Comparison of ENCODE assay signal across 12 mouse cellular contexts in the genomic region with DNA sequence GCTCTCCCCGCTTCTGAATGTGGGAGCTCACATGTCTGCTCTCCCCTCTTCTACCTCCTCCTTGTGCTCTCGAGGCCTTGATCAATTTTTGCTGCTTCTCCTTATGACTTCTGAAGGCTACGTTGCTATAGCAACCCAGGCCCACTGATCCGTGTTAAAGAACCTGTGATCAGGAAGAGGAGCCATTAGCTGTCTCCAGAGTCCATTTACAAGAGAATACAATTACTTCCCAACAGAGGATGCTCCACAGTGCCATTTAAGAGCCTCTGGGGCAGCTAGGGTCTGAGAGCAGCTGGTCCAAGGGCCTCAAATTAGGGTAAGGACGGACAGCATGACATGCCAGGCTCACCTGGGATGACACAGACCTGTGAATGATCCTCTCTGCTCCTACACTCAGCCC. TPM values are rescaled to one million over a fixed set of nuclear protein-coding genes. Genes with fewer than 3 reads are reported as not detected.
DNase-seq lines count a peak whose midpoint lies in the region; ATAC-seq and TF ChIP-seq lines count a peak whose summit lies in the region.
"Had no signal": no experiment of that assay in that cellular context is flagged by ENCODE, and none has a peak within 500 bp of the region (broad histone marks: within the 10 kb centered on the region; RNA-seq: fewer than 3 reads in every experiment).

No protein-coding gene starts in this region.

- peak; percentile 65 for DNase-seq in ES-CJ7 (ENCODE audit: low read depth, low spot score)
- peak; percentile 92 for DNase-seq in brain, embryonic 14.5 days (ENCODE audit: low read depth)
- no peak for DNase-seq in hindbrain, embryonic 10.5 days (ENCODE audit: low spot score)
- no peak for DNase-seq in lung, adult 18-20 months
- no peak for DNase-seq in yolk sac, embryonic 10.5 days (ENCODE audit: low spot score)
- no peak for DNase-seq in lung, postnatal 4 days
- DNase-seq: cerebellum, postnatal 14 days; thymus, adult 2 months had no signal

- peak overlapping the region; percentile 77 for H3K27ac ChIP-seq in hindbrain, embryonic 10.5 days
- peak overlapping the region; percentile 90 for H3K27ac ChIP-seq in midbrain, embryonic 15.5 days
- H3K27ac ChIP-seq: kidney, postnatal 0 days; liver, embryonic 15.5 days had no signal

- TF ChIP-seq POLR2A in brain, embryonic 14.5 days (IDR thresholded peaks at IDR 0.05; ENCODE audit: borderline replicate concordance, extremely low read depth, insufficient read depth, insufficient read length, poor library complexity, severe bottlenecking): no peak

- H3K9ac ChIP-seq in midbrain, embryonic 15.5 days: no peak overlapping the region
- H3K9ac ChIP-seq: liver, embryonic 15.5 days had no signal

- WGBS in hindbrain, embryonic 10.5 days: 26% methylated on average over 5 of the region's 5 CpGs
- WGBS in midbrain, embryonic 15.5 days: 11% methylated on average over 5 of the region's 5 CpGs

- H3K4me2 ChIP-seq in midbrain, embryonic 15.5 days: no peak overlapping the region
- H3K4me2 ChIP-seq: liver, embryonic 15.5 days had no signal

- peak; percentile 73 for ATAC-seq in midbrain, embryonic 15.5 days (replicated peaks)
- ATAC-seq: CD4-positive, CD25-positive, alpha-beta regulatory T cell, adult 4 months had no signal

- no peak overlapping the region for H3K4me3 ChIP-seq in hindbrain, embryonic 10.5 days
- H3K4me3 ChIP-seq in midbrain, embryonic 15.5 days: no peak overlapping the region
- H3K4me3 ChIP-seq: liver, embryonic 15.5 days had no signal

- H3K36me3 ChIP-seq in hindbrain, embryonic 10.5 days: peaks cover 44% of the 10 kb centered on the region
- peaks cover 11% of the 10 kb centered on the region for H3K36me3 ChIP-seq in midbrain, embryonic 15.5 days (replicated peaks)
- H3K36me3 ChIP-seq: liver, embryonic 15.5 days had no signal

- no peaks in the 10 kb centered on the region for H3K9me3 ChIP-seq in hindbrain, embryonic 10.5 days
- H3K9me3 ChIP-seq in midbrain, embryonic 15.5 days: no peaks in the 10 kb centered on the region
- H3K9me3 ChIP-seq: liver, embryonic 15.5 days had no signal

- no peak for TF ChIP-seq CTCF in brain, embryonic 14.5 days (IDR thresholded peaks at IDR 0.05; ENCODE audit: borderline replicate concordance, extremely low read depth, insufficient read depth, insufficient read length)

- H3K27me3 ChIP-seq in hindbrain, embryonic 10.5 days (ENCODE audit: insufficient read depth, poor library complexity, severe bottlenecking): no peaks in the 10 kb centered on the region
- no peaks in the 10 kb centered on the region for H3K27me3 ChIP-seq in midbrain, embryonic 15.5 days (replicated peaks)
- H3K27me3 ChIP-seq: liver, embryonic 15.5 days had no signal

- H3K4me1 ChIP-seq in hindbrain, embryonic 10.5 days (replicated peaks): peaks cover 42% of the 10 kb centered on the region
- H3K4me1 ChIP-seq in midbrain, embryonic 15.5 days: peaks cover 45% of the 10 kb centered on the region

RNA-seq across cellular contexts. Expression of a gene that starts 16.7 kb away (rescaled TPM):
- polyA plus RNA-seq in brain, embryonic 14.5 days (2012; rRNA removed): 1.3 and 2.6 TPM in 2 replicates
- 0.40 and 0.80 TPM in 2 replicates for polyA plus RNA-seq in hindbrain, embryonic 10.5 days (2016; fragmentation: Nextera tagmentation; extraction: Ambion mirVana)
- polyA plus RNA-seq in midbrain, embryonic 15.5 days (2015; fragmentation: Nextera tagmentation; extraction: Ambion mirVana): 8.4 and 10.0 TPM in 2 replicates

RNA-seq across cellular contexts. Expression of a gene that starts 52.3 kb away (rescaled TPM):
- 0.59 and 0.83 TPM in 2 replicates for polyA plus RNA-seq in brain, embryonic 14.5 days (2012; rRNA removed)
- 0.65 and 0.66 TPM in 2 replicates for polyA plus RNA-seq in hindbrain, embryonic 10.5 days (2016; fragmentation: Nextera tagmentation; extraction: Ambion mirVana)
- 0.43 TPM in 2 replicates for polyA plus RNA-seq in midbrain, embryonic 15.5 days (2015; fragmentation: Nextera tagmentation; extraction: Ambion mirVana)

Comparison
In these comparisons a context has a peak if more than half of its experiments do, and no peak if none do; other contexts are left out.
1. DNase-seq: peak in ES-CJ7 (single experiment) and brain, embryonic 14.5 days (single experiment); none in hindbrain, embryonic 10.5 days (single experiment), lung, adult 18-20 months (0 of 2), yolk sac, embryonic 10.5 days (single experiment) and lung, postnatal 4 days (0 of 2).